Mouse (Mus musculus) bone marrow, adult 2 months (tissue): ENCODE data around the gene Rfng. TPM values are rescaled to one million over a fixed set of nuclear protein-coding genes. Genes with fewer than 3 reads are reported as not detected.
"Not testable (repeated sequence)": the region's sequence is repeated elsewhere in the genome, so short reads cannot be mapped to it uniquely, and the experiment has no call there.

ENCODE experiments used
- H3K27ac ChIP-seq: fragments of 200-500 bp; 2 replicates; pipeline ENCODE4 v1.5.1; 2012; ENCODE audit warnings: low read depth, mild to moderate bottlenecking, control low read depth, inconsistent platforms, low read length; ENCODE audit not compliant: control insufficient read depth, poor library complexity, insufficient read depth
- H3K4me1 ChIP-seq: fragments of 200-500 bp; 2 replicates; pipeline ENCODE4 v1.6.1; 2011; ENCODE audit warnings: low read length; ENCODE audit not compliant: control insufficient read depth, insufficient read depth
- H3K4me3 ChIP-seq: fragments of 200-500 bp; replicated peaks from 2 replicates; pipeline ENCODE3; 2011; ENCODE audit warnings: mild to moderate bottlenecking, low read depth, low read length, control low read depth; ENCODE audit not compliant: control insufficient read depth
- CTCF ChIP-seq: fragments of 200-500 bp; IDR thresholded peaks from 2 replicates; pipeline ENCODE4 v1.5.1; 2011; ENCODE audit warnings: low read length, control low read depth; ENCODE audit not compliant: control insufficient read depth, insufficient read depth
- POLR2A ChIP-seq: fragments of 200-500 bp; IDR thresholded peaks from 2 replicates; pipeline ENCODE4 v1.6.1; 2011; ENCODE audit warnings: low read depth, mild to moderate bottlenecking, control low read depth, low read length, borderline replicate concordance; ENCODE audit not compliant: control insufficient read depth
- WGBS: fragments of 180-500 bp; shearing (Covaris S2); methylation state at CpG from one replicate; pipeline ENCODE4 v1.1.7; 2018; 5-methylcytosine and 5-hydroxymethylcytosine counted together
- polyA plus RNA-seq: library from polyadenylated mRNA; stranded (reverse); fragments of >200 nt; gene quantifications from 2 replicates; pipeline ENCODE4 v1.2.4, GENCODE M21; 2011; ENCODE audit warnings: low replicate concordance; ENCODE audit not compliant: missing spikeins, insufficient read depth, insufficient read length

The Rfng gene
- 9.1 and 19.9 TPM in 2 replicates for polyA plus RNA-seq

DNA sequence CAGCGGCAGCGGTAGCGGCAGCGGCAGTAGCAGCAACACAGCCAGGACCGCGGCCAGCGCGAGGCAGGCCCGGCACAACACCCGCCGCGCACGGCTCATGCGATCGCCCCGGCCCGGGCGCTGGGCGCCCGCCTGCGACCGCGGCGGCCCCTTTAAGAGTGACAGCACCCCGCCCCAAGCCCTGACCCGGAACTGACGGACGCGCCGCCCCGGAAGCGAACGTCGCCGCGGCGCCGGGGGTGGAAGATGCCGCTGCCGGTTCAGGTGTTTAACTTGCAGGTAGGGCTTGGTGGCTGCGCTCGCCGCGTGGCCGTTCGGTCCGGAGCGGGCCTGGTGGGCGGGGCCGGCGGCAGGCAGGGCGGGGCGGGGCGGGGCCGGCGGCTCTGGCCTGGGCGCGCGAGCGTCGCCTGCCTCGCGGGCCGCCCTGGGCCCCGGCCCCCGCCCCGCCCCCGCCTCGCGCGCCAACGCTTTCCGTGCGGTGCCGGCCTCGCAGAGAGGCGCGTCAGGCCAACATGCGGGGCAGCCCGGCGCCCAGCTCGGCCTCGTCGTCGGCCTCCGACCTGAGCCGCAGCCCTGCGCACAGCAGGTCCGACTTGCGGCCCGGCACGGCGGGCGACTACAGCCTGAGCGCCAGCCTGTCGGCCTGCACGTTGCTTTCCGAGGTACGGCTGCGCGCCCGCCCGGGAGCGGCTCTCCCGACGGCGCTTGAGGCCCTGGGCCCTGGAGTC is at the start of gene Rfng, which contains the start of gene Gps1:
TSS of gene Rfng (minus strand) at position 144 of the 728 bp plus-strand sequence.
TSS of gene Gps1 (plus strand) at position 209 of the 728 bp plus-strand sequence.
- peaks cover 3% of the 10 kb centered on the region for H3K4me1 ChIP-seq
- TF ChIP-seq CTCF (no peak), POLR2A (no peak)

DNA sequence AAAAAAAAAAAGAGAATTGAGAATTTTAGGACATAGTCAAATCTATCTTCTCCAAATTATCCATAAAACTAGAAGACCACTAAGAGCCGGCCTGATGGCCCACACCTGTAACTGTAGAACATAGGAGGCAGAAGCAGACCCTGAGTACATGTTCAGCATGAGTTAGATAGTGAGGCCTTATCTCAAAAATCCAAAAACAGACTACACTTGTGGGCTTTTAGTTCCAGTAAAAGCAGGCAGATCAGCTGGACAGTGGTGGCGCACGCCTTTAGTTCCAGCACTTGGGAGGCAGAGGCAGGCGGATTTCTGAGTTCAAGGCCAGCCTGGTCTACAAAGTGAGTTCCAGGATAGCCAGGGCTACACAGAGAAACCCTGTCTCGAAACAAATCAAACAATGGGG is 49.0 kb upstream of the Rfng start:
- WGBS: 68% methylated on average over 5 of the region's 5 CpGs
- H3K4me3 ChIP-seq, H3K27ac ChIP-seq, H3K4me1 ChIP-seq: not testable (repeated sequence)

More for the DNA sequence above, at the start of gene Rfng, which contains the start of gene Gps1:
- Histone ChIP-seq H3K4me3 (peak within 1 kb of the TSS; percentile 81), H3K27ac (peak within 1 kb of the TSS; percentile 79)
- under 1% methylated on average over 95 of the region's 107 CpGs for WGBS

DNA sequence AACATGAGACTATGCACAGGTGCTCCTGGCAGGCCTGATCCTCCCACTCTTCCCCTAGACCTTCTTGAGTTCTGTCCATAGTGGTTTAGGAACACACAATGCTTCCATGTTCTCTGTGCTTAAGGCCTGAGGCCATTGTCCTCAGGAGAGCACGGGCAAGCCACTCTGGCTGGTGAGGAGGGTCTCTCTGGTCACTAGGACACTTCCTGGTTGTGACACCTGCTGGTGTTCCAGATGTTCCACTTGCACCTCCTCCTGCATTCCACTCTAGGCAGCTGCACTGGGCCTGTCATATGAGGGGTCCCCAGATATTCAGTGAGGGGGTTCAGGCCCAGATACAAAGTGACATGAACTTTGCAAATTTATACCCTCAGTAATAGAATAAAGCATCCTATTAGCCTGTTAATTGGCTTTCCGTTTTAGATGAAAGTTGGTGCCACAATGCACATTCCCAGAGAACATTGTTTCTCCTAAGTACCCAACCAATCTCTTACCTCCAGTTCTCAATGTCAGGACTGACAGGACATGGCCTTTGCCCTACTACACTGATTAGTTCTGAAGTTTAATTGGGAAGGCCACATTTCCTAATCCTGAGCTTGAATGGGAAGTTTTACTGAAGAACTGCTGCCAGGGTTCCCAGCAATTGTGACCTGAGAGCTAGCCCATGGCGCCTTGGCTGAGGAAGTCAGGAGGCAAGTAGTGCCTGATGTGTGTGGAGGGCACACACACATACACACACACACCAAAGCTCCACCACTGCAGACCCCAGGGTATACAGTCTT is 47.8 kb upstream of the Rfng start:
- Histone ChIP-seq H3K4me1 (no peaks in the 10 kb centered on the region), H3K4me3 (no peak overlapping the region), H3K27ac (no peak overlapping the region)
- 86% methylated on average over 3 of the region's 3 CpGs for WGBS
- TF ChIP-seq POLR2A: no peak
- TF ChIP-seq CTCF: no peak

DNA sequence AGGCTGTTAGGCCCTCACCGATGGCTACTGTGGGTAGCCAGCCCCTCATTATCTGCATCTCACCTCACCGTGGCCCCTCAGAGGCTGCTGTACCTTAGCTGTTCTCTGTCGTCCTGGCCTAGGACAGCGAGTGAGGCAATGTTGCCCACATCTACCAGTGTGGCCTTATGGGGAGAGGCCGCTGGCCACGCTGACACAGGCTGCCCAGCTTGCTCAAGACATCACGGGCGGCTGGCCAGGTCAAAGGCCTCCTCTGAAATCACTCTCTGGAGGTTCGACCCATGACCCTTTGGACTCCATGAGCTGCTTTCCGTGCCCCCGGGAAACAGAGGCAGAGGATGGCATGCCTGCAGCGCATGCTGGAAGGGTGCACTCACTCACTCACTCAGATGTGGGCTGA is 46.7 kb upstream of the Rfng start:
- no peak overlapping the region for H3K27ac ChIP-seq
- TF ChIP-seq POLR2A: no peak
- TF ChIP-seq CTCF: no peak
- H3K4me3 ChIP-seq: no peak overlapping the region
- WGBS: 85% methylated on average over 12 of the region's 12 CpGs
- H3K4me1 ChIP-seq: no peaks in the 10 kb centered on the region; the same call in 1 of the 2 replicates

DNA sequence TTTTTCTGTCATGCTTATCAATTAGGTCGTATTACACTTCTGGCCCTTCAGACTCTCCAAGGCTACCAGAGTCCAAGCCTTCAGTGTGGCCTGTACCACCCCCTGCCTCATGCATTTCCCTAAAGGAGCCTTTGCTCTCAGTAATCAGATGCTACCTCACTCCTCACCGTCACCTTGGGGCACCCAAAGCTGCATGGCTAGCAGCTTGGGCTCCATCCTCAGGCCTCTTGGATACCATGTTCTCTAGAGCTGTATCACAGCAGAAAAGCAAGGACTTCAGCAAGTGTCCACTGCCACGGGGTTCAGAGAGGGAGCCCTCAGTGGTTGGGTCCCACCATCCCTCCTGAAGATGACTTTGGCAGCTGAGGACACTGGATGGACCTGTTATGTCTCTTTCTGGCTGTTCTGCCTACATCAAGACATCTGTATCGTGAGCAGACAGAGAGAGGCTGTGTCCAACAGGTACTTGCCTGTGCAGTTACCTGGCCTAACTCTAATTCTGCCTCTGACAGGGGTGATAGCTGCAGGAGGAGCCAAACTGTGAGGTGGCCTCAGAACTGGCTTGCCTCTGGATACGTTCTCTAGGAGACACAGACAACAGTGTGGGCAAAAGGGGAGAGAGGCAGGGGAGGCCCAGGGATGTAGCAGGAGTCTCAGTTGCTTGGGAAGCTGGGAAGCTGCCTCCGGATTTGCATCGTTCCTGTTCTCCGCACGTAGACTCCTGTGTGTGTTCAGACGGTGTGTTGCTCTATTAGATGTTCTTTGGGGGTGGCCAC is 45.9 kb upstream of the Rfng start:
- 90% methylated on average over 10 of the region's 10 CpGs for WGBS
- H3K4me1 ChIP-seq: no peaks in the 10 kb centered on the region; the same call in 1 of the 2 replicates
- TF ChIP-seq POLR2A: no peak
- no peak for TF ChIP-seq CTCF

DNA sequence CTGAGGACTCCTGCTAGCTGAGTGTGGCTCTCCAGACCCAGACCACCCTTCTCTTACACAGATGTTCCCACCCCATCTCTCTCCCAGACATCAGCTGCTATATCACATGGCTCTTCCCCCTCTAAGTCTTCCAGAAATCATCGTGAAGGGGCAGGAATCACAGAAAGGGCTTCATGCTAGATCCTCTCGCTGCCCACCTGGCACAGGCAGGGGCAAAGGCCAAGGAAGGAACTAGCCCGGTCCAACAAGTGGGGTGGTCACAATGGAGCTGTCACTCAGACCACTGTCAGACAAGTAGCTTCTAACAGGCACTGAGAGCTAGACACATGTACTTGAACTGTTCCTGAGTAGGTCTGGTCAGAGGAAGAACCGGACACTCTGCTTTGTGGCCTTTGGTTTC is 44.4 kb upstream of the Rfng start:
- Histone ChIP-seq H3K4me3 (no peak overlapping the region), H3K4me1 (no peaks in the 10 kb centered on the region; the same call in 1 of the 2 replicates), H3K27ac (no peak overlapping the region)
- WGBS: 75% methylated on average over 4 of the region's 4 CpGs
- TF ChIP-seq POLR2A: no peak

More for the DNA sequence above, 45.9 kb upstream of the Rfng start:
- no peak overlapping the region for H3K27ac ChIP-seq
- no peak overlapping the region for H3K4me3 ChIP-seq

DNA sequence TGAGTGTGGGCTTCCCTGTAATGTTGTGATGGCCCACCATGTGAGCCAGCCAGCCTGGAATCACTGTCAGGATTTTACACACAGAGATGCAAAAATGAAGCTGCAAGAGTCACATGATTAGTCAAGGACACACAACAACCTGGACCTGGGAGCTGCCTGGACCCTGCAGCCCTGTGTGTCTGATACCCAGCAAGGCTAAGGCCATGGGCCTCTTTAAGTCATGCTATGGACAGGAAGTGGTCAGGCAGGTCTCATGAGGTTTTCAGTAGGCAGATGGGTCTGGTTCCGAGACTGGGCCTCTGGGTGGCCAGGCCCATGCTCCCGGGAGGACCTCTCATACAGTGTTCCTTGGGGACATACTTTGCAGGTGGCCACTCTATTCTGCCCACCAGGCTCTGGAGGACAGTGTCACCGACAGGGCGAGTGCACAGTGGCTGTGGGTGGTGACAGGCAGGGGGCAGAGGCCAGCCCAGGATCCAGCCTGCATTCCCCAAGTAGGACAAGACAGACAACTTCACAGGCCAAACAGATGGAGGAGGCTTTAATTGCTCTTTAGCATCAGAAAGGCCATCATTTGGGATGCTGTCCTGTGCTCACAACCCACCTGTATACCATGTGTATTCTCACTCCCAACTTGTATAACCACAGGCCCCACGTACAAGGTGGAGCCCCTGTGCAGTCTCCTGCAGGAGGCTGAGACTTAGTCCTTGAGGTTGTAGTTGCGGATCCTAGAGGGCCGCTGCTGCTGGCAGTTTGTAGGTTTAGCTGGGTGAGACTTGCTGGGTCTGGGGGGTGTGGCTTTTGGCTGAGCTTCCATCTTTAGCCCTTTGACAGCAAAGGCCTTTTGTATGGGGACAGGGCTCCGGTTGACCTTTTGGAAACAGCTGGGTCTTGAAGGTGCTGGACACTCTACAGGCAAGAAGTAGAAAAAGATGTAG is 42.3 kb upstream of the Rfng start:
- 79% methylated on average over 8 of the region's 8 CpGs for WGBS

More for the DNA sequence above, 42.3 kb upstream of the Rfng start:
- Histone ChIP-seq H3K4me1 (peaks cover 4% of the 10 kb centered on the region), H3K4me3 (no peak overlapping the region), H3K27ac (no peak overlapping the region)
- TF ChIP-seq POLR2A (no peak), CTCF (no peak)
